Mouse (Mus musculus) embryo, embryonic 11 days (tissue): ENCODE results near the gene Tekt5.

ENCODE experiments used
- DNase-seq: peaks from one replicate; pipeline ENCODE4 v3.0.0-alpha.2; 2015

The Tekt5 gene

GRCm38 (mm10) chr16:10377286-10377685 is 18.0 kb downstream of the Tekt5 start:
- no peak for DNase-seq

DNA sequence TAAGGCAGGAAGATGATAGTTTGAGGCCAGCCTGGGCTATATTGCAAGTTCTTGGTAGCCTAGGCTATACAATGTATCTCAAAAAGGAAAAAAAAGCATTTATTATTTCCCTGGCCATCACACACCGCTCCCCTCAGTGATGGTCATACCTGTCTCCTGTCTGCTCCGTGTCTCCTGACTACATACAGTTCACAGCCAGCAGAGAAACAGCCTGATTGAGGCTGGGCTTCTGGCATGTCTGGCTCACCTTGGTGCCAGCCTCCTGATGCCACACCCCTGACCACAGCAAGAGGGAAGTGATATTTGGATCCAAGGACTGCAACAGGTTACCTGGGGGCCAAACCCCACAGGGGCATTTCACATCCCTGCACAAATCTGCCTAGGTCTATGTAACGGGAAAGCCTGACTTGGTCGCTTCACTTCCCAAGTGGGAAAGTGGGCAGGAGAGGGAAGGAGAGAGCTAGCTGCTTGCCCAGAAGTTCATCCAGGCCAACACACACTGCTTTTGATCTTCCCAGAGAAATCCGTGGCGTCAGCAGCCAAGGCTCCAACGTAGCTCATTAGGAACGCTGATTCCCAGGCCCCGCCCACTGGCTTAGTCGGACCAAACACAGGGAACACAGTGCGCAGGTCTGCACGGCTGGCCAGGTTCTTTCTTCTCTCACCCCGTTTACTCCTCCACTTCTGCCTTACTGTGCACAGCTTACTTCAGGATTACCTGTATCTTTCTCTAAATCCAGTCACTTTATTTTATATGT is 20.9 kb downstream of the Tekt5 start:
- DNase-seq = peak; percentile 86

DNA sequence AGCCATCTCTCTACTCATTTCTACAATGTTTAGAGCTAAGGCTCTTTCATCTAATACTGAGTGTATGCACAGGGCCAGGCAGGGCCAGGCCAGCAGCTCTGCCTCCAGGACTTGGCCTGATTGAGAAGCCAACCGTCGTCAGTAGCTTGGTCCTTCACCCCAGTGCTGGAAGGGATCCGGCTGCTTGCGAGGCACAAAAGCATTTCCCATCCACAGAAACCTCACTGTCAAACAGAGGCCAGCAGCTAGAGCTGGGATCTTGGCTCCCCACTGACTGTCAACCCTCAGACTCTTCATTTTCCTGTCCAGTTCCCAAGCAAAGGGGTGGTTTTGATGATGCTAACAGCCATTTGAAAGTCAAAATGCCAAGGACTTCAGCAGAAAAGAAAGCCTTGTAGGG is 22.9 kb downstream of the Tekt5 start:
- DNase-seq = no peak

DNA sequence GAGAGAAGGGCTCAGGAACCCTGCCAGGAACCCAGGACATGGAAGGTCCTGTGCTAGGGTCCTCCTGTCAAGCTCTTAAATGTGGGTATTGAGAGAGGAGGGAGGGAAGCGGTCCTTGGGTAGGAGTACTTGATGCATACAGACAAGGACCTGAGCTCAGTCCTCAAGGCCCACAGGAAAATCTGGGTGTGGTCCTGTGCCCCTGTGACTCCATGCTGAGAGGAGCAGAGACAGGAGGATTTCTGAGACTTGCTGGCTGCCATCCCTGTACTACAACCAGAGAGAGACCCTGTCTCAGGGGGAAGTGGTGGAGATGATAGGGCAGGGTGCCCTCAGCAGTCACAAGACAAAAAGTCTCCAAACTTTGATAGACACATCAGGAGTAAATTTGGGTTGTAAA is 25.3 kb downstream of the Tekt5 start:
- DNase-seq = no peak

DNA sequence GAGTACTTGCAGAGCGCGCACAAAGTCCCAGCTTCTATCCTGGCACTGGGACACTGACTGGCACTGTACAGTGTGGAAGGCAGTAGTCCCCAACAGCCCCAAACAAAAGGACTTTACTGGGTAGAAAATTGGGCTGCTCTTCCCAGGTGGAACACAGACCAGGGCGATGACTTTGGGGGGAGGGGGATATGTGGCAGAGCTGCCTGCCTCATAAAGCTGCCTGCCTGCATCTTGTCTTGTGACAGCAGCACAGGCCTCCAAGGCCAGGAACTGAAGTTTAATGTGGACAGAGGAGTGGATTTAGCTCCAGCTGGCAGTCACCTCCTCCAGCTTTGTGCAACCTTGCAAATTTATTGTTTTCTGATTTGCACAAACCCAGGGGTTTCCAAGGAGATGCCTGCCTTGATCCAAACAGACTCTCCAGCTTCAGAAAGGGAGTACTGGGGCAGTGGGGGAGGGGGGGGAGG is 25.8 kb downstream of the Tekt5 start:
- DNase-seq = peak; percentile 36

DNA sequence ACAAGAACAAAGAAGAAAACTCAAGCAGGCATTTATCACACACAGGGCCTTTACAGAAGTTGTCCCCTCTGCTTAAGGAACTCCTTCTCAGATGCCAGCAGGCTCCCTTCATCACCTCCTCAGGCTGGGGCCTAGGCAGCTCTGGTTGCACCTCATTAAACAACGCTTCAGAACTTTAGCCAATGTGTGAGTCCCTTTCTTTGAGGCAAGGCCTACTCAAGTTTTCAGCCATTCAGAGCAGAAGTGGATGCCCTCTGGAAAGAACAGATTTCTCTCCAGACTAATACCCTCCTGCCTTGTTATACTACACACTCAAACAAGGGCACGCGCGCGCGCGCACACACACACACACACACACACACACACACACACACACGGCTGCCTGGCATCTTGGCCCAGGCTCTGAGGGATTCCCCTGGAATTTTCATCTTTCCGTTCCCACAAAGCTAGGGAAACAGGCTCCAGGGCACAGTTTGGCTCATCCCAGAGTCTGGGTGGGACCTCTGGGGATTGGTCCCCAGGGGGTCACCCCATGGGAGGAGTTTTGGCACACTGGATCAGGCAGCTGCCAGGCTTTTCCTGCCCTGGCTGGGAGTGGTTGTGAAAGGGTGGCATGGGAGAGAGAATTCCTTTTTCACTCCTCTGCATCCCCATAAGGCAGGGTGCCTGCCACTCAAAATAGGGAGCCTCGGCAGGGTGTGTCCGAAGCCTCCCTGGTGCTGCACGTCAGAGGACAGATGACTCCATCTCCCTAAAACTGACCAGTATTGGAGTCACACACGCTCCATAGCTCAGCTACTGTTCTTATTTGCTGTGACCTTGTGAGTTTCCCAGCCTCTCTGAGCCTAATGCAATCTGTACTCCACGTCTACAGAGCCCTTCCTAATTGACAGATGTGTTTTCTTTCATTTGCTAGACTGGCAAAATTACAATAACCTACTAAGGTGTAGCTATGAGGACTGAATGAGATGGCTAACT is 28.8 kb downstream of the Tekt5 start:
- DNase-seq = no peak

GRCm38 (mm10) chr16:10365796-10366195 is 29.5 kb downstream of the Tekt5 start:
- DNase-seq = no peak

DNA sequence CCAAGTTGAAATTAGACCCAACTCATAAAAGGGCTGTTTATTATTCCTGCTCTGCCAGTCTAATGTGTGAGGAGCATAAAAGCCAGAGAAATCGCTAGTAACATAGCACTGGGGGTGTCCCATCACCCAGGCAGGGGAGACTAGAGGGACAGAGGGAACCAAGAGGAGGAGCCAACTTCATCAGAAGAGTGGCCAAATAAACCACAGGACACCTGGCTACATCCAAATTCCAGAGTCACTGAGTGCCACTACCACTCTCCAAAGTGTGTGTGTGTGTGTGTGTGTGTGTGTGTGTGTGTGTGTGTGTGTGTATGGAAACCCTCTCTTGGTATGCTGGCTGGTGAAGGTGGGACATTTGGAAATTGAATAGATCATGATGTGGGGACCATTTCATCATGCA is 32.2 kb downstream of the Tekt5 start:
- no peak for DNase-seq

DNA sequence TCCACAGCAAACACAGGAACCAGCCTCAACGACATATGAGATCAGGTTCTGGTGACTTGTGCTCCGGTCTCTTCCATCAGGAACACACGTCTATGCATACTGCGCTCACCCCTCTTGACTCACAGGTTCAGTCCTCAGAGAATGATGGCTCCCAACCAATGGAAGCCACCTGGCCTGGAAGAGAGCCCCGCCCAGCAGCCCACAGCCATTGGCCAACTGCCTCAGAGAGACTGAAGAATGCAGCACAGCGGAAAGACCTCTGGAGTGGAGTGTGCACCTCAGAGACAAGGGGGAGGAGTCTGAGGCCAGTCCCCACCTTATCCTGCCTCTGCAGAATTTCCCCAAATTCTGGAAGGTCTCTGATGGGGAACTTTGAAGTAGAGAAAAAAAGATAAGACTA is 36.0 kb downstream of the Tekt5 start:
- DNase-seq = no peak

DNA sequence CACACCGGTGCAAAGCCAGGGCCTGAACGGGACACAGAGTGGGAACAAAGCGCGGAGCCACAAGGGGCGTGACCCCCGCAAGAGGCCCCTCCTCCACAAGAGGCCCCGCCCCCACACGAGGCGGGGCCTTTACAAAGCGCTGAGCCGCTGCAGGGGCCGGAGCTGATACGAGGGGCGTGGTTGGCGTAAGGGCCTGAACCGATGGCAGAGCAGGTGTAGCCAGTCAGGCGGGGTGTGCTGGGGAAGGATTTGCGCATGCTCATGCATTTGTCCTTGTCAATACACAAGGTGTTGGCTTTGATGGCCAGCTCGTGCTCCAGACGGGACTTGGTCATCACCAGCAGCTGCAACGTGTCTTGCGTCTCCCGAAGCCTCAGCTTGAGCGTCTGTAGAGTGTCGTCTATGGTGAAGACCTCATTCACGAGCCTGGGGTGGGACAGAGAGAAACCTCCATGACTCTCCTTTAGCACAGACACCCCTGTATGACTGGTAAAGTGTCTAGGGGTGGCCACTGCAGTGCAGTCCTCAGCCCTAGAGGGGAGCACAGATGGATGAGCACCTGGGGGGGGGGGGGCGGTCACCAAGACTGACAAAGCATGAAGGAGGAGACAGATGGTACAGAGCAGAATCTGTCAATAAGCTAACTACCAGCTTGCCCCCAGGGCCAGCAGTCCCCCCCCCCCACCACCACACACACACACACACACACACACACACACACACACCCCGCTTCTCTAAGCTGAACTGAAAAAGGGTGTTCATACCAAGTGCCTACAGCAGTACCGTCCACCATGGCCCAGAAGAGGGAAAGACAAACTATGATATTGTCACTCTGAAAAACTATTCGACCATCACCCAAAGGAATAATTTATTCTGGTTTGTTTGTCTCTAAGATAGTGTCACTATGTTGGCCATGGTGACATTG is 37.0 kb downstream of the Tekt5 start:
- peak; percentile 91 for DNase-seq

- no peak for DNase-seq
These were observed 40.3 kb downstream of the Tekt5 start for GRCm38 (mm10) chr16:10355004-10355403.

DNA sequence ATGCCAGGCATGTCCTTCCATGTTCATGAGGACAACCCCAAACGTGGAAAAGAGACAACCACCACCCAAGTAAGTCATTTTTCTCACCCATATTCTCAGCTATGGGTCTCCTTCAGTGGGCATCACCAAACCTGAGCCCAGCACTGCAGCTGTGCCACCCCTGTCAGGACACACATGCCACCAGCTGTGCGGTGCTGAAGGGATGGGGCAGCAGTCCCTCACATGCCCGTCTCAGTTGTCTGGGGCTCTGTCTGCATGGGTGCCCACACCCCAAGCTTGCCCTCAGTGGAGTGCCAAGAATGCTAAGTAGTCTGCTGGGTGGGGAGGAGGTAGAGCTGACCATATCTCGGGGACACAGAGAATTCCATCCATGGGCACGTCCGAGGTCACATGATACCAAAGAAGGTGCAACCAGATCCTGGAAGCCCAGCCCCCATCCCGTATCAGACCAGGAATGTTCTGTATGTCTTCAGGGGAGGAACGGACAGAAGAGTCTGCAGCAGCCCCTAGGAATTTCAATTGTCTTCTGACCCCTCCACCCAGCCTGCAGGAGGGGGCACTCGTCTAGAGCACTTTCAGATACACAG is 44.1 kb downstream of the Tekt5 start:
- DNase-seq = no peak

DNA sequence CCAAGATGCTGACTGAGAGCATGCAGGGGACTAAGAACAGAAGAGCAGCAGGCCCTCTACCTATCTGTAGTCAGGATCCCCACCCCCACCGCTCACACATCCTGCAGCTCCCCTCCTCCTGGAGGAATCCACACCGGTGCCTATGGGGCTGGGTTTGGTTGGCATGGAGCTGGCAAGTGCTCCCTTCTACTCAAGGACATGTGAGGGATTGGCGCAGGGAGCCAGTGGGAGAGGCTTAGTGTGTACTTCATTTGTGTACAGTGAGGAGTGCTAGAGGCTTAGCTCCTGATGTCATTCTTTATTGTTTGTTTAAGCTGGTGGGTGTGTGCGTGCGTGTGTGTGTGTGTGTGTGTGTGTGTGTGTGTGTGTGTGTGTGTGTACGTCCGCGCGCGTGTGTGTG is 45.4 kb downstream of the Tekt5 start:
- DNase-seq = no peak

DNA sequence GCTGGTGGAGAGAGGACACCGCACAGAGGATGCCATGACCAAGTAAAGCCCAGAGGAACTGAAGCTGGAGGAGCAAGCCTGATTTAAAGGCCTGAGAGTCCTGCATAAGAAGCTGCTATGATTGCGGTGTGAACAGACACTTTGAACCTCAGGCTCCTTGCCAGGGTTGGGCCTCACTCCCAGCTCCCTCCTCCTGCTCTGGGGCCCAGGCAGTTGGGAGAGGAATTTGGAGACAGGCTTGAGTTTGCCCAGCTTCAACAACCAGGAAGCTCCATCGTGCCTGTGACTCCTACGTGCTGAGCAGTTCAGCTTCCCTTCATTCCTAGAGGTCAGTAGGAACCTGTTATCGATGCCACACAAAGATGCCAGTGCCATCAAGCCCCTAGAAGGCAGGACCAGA is 45.9 kb downstream of the Tekt5 start:
- no peak for DNase-seq

- DNase-seq = no peak
These were observed 47.7 kb downstream of the Tekt5 start for GRCm38 (mm10) chr16:10347551-10347950.

GRCm38 (mm10) chr16:10341110-10341509 is 54.2 kb downstream of the Tekt5 start:
- no peak for DNase-seq

DNA sequence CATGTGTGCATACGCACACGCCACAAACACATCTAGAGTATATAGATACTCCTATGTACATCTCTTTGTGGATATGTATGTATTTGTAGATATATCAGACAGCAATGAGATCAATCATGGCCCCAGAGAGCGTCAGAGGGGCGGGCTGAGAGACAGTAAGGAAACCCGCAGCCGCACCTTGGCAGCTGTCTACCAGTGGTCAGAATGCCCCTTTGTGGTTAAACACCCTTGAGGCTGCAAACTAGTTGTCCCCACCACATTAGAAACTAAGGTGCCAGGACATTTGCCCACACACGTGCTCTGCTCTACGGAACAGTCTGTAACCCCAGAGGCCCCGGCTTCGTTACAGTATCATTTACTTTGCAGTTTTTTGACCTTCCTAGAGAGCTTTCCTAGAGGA is 55.4 kb downstream of the Tekt5 start:
- DNase-seq = no peak

GRCm38 (mm10) chr16:10338601-10339000 is 56.7 kb downstream of the Tekt5 start:
- DNase-seq = no peak

GRCm38 (mm10) chr16:10337422-10338197 is 57.7 kb downstream of the Tekt5 start:
- no peak for DNase-seq

DNA sequence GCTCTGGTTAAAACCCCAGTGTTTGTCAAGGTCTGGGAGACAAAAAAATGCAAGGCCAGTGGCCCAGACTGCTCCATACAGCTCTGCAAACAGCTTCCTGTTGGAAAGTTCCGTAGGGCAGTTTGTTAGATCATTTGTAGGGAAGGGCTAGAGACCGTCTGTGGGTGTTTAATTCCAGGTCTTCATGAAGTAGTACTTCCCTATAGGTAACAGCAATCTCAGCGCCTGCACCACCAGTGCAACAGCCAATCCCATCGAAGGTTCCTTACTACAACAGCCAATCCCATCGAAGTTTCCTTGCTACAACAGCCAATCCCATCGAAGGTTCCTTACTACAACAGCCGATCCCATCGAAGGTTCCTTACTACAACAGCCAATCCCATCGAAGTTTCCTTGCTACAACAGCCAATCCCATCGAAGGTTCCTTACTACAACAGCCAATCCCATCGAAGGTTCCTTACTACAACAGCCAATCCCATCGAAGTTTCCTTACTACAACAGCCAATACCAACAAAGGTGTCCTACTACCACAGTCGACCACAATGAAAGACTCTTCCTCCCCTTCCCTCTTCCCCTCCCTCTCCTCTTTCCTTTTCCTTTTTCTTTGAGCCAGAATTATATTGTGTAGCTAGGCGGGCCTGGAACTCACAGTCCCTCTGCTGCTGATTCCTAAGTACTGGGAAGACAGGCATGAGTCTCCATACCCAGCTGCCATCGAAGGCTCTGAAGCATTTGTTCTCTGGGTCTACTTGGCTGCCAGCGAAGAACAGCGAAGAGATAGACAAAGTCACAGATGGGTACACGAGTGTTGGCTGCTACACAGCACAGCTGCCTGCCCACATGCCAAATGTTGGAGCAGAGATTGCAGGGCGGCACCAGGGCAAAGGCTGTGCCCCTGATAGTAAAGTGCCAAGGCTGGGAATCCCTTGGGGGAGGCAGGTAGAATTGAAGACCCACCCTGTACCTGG is 58.6 kb downstream of the Tekt5 start:
- no peak for DNase-seq
